Mouse (Mus musculus): ENCODE measurements at regions not wholly inside any gene's neighbourhood (a gene's known extent, or its start where the extent isn't known, plus 50 kb on each side); places are given as distances from the start of the nearest gene placed in this dataset.

DNA sequence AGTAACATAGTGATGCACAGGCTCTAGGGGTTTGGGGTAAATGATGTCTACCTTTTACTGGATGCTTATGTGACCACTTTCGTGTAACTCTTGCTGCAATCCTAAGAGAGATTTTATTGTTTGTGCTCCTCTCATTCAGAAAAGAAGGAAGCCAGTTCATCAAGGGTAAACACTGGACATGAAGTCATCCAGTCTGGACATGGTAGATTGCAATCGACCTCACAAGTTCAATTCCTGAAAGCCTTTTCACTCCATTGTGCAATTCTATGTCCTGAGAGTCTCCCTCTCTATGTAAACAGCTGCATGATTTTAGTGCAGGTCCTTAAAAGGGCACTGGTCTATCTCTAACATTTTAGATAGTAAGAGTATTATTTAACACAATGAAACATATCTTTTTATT, 73.5 kb upstream of the Gm16223 start:
- DNase-seq (ENCODE audit: low read depth): no peak

DNA sequence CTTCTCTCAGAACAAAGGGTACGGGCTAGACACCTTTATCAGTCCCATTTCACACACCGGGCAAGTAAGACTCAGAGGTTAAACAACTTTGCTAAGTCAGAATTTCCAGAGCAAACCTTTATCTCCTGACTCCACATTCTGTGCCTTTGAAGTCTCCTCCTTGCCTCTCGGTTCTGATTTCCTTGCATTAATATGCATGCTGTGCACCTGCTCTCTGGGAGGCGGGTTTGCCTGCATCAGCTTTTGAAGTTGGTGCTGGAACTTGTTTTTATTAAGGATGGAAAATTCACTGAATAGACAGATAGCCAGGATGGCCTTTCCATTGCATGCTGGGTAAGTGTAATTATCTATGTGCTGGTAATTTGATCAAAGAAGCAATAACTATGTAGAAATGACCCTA, 84.2 kb upstream of the Gm16223 start:
- no peak for DNase-seq (ENCODE audit: low read depth)

DNA sequence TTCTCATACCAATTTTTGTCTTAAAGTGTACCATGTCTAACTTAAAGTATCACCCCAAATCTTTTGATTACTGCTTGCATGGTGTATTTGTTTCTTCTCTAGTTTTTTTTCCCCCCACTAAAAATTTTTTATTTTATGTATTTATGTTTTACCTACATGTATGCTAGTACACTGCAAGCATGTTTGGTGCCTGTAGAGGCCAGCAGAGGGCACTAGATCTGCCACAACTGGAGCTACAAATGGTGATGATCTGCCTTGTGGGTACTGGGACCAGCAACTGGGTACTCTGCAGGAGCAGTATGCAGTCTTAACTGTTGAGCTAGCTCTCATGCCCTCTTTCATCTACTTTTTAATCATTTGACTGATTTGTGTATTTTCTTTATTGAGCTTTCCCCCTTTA, 92.2 kb upstream of the Gm16223 start:
- DNase-seq (ENCODE audit: low read depth): peak; percentile 12

DNA sequence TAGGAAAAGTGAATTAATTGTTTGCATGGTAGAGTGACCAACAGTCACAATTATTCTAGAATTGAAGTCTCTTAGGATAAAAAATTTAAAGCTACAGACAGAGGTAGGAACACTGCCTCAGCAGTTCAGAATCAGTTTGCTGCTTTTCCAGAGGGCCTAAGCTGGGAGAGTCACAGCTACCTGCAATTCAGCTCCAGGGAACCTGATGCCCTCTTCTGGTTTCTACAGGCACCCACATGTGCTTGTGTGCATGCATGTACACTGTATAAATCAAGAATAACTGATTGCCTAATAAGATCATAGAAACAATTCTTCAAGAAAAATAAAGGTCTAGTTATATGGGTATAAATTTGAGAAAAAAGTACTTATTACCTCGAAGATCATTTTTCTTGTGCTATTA, 96.6 kb upstream of the Gm16223 start:
- DNase-seq (ENCODE audit: low read depth): peak; percentile 16

DNA sequence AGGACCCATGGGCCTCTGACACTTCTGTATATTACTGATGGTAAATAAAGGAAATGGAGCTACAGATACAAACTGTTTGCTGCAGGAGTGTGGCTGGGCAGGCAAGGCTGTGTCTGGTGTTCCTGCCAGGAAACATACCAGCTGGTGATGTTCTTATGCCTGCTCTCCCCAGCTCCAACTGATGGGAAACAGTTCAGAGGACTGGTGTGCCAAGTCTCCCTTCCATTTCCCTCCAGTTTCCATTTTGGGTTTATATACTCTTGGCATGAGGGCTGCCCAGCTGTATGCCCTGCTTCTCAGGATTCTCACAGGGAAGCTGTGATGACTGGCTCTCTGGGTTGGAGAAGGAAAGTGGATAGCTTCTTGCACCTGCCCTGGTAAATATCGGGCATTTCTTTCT, 100.8 kb upstream of the Gm16223 start:
- no peak for DNase-seq (ENCODE audit: low read depth)

DNA sequence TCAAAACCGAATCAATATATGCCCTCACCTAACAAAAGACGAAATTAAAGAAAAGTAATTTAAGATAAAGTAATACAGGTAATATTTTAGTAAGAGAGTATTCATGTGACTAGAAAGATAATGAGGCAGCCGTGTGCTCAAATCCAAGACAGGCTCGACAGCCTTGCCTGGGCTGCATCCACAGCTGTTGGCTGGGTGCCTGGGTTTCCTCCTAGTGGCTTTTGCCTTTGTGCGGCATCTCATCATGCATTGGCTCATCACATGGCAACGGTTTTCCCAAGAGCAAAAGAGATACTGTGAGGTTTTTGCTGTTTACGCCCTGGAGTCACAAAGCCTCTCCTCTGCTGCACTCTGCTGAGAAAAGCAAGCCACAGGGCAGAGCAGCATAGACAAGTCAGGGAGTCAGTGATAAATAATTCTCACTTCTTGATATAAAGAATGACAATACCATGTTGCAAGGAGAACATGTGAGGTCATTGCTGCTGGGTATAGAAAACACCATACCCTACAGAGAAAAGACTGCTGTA, 103.1 kb upstream of the Bod1l start:
- DNase-seq (ENCODE audit: low read depth): no peak

DNA sequence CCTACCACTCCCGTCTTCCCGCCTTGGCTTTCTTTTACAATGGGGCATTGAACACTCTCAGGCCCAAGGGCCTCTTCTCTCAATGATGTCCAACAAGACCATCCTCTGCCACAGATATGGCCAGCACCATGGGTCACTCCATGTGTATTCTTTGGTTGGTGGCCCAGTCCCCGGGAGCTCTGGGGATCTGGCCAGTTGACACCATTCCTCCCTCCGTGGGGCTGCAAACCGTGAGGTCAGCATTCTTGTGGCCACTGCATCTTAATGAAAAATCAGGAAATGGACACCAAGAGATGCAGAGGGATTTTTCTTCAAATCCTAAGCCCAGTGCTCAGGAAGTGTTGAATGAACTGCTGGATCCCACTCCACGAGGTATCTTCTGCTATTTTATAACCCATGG, 99.3 kb upstream of the Bod1l start:
- DNase-seq (ENCODE audit: low read depth): no peak

DNA sequence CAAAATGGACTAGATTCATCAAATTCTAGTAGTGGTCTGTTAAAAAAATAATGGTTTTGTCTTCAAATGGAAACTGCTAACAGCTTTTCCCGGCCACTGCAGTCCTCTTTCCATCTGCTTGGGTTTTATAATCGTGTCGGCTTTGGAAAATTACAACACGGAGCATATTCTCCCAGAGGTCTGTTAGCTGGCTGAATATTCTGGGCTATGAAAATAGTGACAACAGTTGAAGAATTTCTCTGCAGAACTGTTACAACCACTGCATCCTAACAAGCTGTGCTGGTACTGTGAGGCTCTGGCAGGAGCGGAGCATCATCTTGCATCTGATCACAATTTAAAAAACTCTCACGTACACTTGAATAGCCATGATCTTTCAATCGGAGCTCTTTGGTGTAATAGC, 98.0 kb upstream of the Bod1l start:
- DNase-seq (ENCODE audit: low read depth): no peak

DNA sequence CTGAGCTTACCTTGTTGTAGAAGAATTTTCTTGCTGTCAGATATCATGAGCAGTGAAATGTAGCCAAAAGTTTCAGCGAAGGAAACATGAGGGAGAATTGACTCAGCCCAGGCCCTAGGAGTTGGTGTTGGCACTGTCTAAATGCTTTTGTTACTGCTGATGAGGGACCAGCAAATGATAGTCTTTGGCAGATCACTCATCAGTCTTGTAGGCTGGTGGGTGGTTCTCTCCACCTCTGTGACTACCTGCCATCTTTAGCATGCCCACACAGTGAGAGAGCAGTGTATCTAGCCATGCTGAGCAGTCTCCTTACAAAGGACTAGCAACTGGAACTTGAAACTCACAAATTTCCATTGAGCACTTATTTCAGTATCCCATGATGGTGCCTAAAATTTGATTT, 97.1 kb upstream of the Bod1l start:
- no peak for DNase-seq (ENCODE audit: low read depth)

DNA sequence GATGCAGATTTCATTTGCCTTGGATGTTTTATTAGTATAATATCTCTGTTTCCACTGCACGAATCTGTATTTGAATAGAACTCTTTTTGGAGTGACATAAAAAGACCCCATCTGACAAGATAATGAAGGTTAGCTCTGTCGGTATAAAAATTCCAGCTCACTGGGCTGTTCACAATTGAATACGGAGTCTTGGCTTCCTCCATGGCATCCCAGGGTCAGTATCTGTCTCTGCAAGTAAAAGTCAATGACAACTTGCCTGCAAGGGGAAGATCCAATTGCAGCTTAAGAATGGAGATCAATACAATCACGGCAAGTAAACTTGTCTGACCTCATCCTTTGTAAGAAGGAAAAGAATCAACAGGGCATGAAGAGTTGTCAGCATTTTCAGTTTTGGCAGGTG, 95.6 kb upstream of the Bod1l start:
- no peak for DNase-seq (ENCODE audit: low read depth)

DNA sequence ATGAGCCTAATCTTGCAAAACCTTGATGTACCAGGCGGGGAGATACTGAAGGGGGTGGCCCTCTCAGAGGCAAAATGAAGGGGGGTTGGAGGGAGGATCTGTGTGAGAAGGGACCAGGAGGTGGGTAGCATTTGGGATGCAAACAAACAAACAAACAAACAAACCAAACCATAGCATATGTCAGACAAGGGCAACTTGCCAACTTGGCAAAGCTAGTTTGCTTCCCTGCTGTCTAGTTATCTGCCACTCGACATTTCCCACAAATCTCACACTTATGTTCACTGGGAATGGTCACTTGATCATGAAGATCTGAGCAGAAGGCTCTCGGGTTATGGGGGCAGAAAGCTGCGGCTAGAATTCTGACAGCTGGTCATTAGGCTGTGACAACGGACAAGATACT, 65.9 kb upstream of the Bod1l start:
- DNase-seq (ENCODE audit: low read depth): no peak

DNA sequence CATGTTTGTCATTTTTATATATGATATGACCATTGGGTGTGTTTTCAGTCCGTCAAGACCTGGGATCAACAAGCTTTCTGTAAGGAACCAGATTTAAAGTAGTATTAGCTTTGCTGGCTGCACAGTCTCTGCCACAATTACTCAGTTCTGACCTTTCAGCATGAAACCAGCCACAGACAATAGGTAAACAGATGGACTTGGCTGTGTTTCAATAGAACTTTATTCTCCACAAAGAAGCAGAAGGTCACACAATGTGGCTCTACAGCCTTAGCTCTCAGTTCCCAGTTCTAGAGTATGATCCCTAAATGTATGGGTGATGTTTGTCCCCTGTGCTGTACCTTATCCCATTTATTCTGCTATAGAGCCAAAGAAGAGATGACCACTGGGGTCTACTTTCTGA, 63.6 kb upstream of the Bod1l start:
- no peak for DNase-seq (ENCODE audit: low read depth)

DNA sequence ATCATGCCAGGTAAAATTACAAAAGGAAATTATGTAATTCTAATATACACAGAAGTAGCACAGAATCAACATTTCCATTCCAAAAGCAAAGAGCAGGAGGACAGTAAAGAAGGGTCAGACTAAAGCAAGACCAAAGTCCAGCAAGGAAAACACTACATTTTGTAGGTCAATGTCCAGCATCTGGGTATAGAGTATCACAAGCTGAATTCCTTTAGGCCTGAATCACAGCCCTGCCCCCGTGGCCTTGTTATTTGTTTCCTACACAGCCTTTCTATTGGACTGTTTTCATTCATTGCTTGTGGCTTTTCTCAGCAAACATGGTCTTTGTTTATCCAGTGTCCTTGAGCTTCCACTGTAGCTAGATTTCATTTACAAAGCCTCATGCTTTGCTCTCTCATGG, 60.4 kb upstream of the Bod1l start:
- DNase-seq (ENCODE audit: low read depth): no peak

DNA sequence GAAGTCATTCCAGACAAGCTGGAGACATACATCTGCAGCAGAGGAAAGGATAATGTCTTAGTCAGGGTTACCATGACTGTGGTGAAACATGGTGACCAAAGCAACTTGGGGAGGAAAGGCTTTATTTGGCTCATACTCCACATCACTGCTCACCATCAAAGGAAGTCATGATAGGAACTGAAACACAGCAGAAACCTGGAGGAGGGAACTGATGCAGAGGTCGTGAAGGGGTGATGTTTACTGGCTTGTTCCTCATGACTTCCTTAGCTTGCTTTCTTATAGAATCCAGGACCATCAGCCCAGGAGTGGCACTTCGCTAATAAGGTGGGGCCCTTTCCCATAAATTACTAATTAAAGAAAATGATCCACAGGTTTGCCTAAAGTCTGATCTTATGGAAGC, 55.1 kb upstream of the Bod1l start:
- DNase-seq (ENCODE audit: low read depth): no peak

DNA sequence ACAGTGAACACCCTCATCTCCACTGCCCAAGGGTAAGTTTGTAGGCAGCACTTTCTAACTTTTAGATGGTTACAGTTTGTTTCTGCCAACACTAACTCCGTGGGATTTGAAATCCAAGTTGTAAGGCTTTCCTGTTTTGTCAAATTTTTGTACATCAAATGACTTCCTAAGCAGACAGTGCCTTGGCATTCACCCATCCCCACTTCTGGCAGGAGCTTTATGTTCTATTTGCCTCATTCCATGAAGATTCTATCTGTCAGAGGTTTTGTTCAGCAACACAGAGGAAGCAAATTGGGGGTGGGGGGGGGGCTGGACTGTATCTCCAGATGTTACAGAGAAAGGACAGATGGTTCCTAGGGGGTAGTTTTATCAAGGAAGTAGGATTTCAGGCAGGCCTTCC, 54.6 kb upstream of the Bod1l start:
- no peak for DNase-seq (ENCODE audit: low read depth)

All from 416B (cell line).